Mouse (Mus musculus): Measurements from ENCODE around the gene Gm49322.
"Not testable (repeated sequence)": the region's sequence is repeated elsewhere in the genome, so short reads cannot be mapped to it uniquely, and the experiment has no call there.

The Gm49322 gene

DNA sequence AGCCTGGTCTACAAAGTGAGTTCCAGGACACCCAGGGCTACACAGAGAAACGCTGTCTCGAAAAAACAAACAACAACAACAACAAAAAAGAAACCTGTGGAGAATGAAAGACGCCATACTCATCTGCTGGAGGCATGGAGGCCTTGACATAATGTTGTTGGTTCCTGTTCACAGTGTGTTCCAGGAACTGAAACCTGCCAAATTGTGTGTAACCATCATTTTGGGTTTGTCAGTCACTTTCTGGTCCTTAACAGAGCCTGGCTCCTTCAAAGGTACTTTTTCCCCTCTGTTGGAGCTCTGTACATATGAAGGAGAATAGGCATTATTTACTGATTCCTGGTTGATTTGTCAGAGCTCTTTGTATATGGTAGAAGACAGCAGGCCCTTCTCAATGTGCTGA lies 6.1 kb downstream of the Gm49322 start:
- no peak for DNase-seq (ENCODE audit: low read depth)

DNA sequence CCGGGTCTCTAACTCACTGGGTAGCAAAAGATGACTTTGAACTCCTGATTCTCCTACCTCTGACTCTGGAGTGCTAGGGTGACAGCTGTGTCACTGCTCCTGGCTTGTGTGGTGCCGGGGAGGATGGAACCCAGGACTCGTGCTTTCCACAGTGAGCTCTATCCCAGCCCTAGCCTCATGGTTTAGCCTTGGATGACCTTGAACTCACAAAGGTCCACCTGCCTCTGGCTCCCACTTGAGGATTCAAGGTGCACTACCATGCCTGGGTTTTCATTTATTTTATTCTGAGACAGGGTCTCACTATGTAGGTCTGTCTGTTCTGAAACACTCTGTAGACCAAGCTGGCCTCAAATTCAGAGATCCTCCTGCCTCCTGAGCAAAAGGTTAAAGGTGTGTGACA lies 8.0 kb downstream of the Gm49322 start:
- no peak for DNase-seq (ENCODE audit: low read depth)

DNA sequence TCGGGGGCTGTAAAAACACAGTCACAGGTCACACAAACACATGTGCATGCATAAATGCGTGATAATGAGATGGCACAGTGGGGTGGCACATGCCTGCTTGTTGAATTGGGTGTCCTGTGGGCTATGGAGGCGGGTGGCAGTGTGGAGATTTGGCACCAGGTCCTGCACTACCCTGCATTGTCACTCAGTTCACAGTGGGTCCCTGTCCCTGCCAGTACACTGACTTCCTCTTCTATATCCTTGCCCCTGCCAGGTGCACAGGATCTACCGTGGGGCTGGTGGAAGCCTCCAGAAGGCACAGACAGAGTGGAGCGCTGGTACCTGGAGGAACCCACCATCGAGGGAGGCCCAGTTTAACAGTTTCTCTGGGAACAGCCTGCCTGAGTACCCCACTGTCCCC lies 8.5 kb downstream of the Gm49322 start:
- no peak for DNase-seq (ENCODE audit: low read depth)

DNA sequence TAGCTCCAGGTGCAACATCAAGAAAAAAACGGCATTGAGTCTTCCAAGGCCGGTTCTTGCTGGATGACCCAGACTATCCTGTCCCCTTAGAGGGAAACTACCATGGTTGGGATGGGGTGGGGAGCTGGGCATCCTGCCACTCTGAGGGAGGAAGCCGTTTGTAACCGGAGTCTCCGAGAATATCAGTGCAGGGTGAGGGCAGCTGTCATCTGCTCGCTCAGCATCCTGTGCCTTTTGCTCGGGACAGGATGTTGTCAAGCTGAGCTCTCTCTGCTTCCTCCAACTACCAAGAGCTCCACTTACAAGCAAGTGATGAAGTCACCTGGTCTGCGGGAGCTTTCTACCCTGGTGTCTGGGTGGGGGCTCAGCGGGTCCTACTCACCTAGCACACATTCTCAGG lies 12.4 kb downstream of the Gm49322 start:
- DNase-seq (ENCODE audit: low read depth), result no peak

DNA sequence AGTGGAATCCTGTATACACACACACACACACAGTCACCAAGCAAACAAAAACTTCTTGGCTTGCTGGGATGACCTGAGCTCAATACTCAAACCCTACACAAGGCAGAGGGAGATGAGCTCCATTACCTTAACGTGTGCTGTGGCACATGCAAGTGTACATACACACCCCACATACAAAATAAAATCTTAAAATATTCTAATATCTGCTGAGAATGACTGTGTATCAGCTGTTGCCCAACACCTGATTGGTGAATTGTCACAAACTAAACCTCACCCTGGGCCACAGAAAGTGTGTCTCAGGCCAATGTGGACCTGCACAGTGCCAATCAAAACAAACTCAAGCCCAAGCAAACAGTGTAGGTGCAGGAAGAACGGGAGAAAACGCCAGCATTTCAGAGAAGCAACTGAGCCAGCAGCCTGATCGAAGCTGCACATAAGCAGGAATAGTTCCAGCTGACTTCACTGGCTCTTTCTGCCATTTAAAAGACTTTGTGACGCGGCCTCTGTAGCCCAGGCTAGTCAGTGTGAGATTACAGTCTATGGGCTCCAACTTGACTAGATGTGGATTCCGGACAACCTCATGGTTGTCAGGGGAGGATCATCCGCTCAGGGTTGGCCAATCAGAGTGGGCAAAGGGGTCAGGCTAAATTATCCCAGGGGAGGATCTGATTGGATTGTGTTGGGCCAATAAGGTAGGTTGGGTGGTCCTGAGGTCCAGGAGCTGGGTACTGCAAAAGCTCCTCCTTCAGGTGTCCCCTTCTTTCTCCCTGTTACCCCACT lies 13.8 kb downstream of the Gm49322 start:
- DNase-seq (ENCODE audit: low read depth), result peak; percentile 60

DNA sequence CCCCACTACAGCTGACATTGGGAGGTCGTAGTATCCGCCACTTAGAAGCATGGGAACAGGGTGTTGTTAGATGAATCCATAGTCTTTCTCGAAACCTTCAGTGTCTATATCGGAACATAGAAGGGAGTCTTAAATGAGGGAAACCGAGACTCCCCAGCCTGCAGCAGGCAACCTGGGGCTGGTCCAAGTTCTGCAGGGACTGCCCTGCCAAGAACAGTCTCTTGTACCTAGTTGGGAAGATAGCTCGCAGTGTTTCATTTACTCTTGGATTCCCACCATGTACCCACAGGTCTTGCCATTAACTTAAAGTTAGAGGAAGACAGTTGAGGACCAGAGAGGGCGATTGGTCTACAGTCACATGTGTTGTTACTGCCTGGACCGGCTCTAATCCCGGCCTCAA lies 14.5 kb downstream of the Gm49322 start:
- DNase-seq (ENCODE audit: low read depth), result no peak

DNA sequence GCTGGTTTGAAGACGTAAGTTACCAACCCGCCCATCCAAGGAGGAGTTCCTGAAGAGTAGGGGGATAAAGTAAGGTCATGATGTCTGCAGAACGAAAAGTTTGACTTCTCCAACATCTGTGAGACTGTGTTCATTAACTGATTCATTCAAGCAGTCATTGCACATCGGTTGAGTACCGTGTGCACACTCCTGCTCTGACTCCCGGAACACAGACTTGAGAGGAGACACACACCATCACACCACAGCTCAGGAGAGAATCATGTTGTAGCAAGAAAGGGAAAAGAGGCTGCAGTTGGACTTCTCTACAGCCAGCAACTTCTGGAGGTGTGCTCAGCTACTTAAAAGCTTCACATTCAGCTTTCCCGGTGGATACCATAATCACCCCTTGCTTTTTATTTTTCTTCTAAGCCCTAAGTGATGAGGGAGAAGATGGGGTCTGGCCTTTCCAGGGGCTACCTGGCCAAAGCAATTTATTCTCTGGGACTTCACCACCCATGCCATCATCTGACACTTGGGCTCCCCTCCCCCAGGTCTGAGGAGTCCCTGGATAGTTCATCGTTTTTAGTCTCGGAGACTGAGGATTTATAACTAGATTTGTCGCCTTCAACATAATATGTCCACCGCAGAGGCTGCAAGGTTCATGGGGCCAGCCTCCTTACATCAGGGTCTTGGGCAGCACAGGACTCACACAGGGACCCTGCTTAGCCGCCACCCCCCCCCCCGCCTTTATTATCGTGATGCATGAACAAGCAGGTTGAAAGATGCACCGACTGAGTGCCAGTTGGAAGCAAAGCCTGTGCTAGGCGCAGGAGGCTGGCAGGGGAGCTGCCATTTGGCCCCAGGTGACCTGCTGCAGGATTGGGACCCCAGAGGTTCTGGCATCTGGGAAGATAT lies 15.2 kb downstream of the Gm49322 start:
- no peak for DNase-seq (ENCODE audit: low read depth)

DNA sequence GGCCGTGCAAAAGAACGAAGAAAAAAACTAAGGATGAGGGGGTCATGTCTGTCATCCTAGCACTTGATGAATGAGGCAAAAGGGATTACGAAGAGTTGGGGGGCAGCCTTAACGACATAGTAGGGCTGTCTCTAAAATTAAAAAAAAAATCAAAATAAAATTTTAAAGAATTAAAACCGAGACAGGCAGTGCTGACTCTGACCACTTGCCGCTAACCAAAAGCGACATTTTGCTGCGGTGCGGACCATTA lies 15.8 kb downstream of the Gm49322 start:
- DNase-seq (ENCODE audit: low read depth), result no peak

DNA sequence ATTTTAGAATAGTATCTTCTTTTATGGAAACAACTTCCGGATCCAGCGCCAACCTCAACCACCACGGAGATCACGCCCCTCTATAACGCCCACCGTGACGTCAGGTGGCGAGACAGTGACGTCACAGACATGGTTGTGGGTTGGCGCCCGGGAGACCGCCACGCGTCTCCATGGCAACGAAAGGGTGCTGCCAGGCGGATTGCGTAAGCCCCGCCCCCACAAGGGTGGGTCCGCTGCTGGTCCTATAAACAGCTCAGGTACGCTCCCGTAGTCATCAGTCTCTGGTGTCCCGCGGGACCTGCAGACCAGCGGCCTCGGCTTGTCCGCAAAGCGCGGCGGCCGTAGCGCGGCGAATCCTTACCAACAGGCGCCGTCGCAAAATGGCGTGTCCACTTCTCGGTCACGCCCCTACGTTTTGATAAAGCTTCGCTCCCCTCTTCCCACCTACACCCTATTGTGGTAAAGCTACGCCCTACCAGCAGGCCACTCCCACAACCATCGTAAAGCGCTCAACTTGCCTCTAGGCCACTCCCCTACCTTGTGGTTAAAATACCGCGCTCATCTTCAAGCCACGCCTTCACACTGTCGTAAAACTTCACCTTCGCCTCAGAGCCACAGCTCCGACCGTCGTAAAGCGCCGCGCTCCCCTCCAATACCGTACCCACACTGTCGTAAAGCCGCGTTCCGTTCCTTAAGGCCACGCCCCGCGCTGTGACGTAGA lies 16.3 kb downstream of the Gm49322 start:
- peak; percentile 100 for DNase-seq (ENCODE audit: low read depth)

DNA sequence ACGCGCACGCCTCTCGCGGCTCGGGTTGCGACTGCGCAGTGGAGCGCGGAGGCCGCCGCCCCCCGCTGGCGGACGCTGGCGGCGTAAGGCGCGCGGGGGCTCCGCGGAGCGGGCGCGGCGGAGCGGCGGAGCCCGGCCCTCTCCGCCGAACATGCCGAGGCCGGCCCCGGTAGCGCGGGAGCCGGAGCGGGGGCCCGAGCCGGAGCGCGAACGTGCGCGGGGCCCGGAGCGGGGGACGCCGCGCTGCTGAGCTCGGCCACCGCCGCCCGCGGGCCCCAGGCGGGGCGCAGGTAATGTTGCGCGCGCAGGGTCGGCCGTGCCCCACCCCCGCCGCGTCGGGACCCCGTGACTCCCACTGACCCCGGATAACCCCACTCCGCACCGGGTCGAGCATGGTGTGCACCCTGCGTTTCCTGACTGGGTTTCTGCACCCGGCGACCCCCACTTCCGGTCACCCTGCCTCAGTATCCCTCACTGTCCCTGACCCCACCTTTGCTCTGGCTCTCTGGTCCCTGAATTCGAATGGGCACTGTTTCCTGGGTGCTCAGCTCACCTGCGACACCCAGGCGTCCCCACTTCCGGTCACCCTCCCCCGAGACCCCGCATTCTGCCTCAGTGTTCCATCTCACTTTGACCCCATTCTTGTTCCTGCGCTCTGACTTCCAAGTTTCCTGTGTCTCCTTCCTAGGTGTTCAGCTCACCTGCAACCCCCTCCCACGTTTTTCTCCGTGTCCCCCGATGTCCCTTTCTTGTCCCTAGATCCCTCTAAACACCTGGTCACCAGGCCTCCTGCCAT lies 17.0 kb downstream of the Gm49322 start, which contains the start of gene Csnk1g2:
TSS of gene Csnk1g2 (plus strand) at position 178 of the 796 bp plus-strand sequence.
- DNase-seq (ENCODE audit: low read depth), result no peak

DNA sequence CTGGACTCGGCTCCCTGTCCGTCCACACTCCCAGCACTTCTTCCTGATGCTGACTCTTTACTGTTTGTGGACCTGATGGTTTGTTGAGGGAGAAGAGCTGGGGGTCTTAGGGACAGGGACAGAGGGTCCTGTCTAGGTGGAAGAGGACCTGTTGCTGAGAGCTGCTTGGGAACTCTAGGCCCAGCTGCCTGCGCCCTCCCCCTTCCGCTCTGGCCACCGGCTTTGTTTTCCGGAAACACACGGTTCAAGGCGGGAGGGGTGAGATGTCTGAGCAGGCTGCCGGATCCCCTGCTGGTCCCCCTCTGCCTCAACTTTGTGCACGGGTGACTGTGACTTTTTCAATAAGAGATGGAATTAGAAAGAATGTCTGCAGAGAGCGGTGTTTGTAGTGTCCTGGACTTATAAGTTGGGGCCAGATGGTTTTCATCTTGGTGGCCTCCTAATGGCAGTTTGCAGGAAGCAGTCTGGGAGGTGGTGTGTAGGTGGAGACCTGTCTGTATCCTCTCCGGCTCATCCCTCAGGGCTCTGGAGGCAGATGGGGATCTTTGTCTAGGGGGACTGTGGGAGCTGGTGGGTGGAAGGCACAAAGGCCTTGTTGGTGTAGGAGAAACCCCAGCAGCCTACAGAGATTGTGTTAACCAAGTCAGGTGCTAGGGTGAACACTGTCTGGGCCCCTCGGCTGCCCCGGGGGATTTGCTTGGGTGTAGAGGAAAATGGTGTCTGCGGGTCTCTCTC lies 17.8 kb downstream of the Gm49322 start:
- no peak for DNase-seq (ENCODE audit: low read depth)

DNA sequence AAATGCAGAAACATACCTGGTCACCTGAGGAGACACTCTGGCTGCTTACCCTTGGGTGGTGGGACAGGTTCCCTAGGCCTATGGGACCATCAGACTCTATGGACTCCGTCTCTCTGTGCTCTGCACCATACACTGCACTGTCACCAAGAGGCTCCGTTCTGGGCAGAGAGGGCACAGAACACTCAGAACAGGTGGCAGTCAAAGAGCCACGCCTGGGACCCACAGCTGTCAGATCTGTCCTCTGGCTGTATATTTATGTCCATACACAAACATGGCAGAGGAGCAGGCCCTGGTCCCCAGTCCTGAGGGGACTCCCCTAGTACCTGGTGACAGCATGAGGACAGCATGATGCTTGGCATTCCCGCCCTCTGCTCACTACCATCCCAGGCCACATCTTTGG lies 19.9 kb downstream of the Gm49322 start:
- no peak for DNase-seq (ENCODE audit: low read depth)

DNA sequence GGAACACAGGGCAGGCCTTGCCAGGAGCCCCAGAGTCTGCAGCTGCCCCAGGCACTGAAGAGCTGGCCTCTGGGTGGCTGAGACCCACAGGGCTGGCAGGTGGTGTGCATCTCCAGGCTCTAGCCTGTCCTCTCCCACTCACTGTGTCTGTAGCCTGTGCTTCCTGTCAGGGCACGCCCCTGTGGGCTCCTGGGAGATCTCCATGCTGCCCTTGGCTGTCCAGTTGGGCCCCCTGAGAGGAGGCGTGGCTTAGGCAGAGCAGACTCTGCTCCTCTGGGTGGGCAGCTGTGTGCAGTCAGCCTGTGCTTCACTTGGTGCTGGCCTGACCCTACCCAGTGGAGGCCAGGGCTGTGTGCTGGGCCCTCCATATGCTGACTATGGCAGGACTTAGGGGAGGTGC lies 21.9 kb downstream of the Gm49322 start:
- no peak for DNase-seq (ENCODE audit: low read depth)

DNA sequence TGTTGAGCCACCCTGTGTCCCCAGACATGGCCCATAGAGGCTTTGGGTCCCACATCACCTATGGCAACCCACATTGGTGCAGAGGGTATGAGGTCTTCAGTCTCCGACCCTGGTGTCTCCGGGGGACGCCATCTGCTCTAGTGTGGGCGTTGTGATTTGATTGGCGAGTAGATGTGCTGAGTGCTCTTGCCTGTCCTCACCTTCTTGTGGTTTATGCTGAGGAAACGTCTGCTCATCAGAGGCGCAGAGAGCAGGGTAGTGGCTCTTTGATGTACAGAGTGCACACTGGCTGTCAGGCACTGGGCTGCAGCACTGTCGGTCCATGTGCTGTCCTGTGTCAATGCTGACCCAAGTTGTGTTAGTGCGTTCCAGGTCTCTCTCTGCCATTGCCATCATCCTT lies 23.1 kb downstream of the Gm49322 start:
- DNase-seq (ENCODE audit: low read depth), result no peak

DNA sequence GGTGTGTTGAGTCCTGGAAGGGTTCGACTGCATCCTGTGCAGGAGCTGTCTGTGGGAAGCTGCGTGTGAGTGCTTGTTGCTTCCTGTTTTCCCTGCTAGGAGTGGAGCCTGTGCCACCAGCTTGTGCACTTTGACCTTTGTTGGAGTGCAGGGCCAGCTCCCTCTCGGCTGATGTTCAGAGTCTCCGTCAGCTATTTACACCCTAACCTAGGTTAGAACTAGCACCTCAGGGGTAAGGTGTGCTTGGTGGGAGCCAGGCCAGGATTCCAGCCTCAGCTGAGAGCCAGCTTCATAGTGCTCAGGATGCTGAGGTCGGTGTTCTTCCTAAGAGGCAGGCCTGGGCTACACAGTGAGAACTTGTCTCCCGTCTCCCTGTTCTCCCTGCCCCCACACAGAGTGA lies 29.5 kb downstream of the Gm49322 start:
- no peak for DNase-seq (ENCODE audit: low read depth)

DNA sequence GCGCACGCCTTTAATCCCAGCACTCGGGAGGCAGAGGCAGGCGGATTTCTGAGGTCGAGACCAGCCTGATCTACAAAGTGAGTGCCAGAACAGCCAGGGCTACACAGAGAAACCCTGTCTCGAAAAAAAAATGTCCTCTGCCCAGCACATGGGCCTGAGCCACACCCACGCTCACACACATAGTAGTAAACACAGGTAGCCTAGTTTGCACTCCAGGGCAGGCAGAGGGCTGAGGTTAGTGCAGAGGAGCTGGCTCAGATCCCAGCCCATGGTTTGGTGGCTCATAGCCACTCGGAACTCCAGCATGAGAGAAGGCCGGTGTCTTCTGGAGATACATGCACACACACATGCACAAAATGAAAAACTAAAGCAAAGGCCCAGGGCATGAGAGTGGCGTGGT lies 41.1 kb downstream of the Gm49322 start:
- no peak for DNase-seq (ENCODE audit: low read depth)

DNA sequence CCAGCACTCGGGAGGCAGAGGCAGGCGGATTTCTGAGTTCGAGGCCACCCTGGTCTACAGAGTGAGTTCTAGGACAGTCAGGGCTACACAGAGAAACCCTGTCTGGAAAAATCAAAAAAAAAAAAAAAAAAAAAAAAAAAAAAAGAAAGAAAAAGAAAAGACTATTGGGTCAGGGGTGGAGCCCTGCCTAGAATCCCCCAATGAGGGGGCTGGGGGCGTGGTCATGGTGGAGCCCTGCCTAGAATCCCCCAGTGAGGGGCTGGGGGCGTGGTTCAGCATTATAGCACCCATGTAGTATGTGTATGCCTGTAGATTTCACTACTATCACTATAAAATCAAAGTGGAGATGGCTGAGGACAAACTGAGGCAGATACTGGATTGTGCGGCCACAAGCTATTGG lies 44.1 kb downstream of the Gm49322 start:
- not testable (repeated sequence) for DNase-seq (ENCODE audit: low read depth)

DNA sequence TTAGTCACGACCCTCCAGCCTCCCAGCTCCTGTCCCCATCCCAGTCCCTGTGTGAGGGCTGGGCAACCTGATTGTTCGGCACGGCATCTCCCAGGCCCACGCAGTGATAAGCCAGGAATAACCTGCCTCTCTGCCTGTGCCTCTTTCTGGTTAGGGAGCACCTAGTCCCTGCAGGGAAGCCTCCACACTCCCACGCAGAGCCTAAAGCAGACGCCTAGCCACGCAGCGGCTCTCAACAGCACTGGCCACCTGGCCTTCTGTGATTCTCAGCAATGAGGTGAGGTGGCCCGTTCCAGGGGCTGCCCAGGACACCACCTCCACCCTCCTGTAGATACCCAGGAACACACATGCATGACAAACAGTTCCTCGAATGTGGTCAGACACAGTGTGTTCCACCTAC lies 44.6 kb downstream of the Gm49322 start:
- DNase-seq (ENCODE audit: low read depth), result no peak

DNA sequence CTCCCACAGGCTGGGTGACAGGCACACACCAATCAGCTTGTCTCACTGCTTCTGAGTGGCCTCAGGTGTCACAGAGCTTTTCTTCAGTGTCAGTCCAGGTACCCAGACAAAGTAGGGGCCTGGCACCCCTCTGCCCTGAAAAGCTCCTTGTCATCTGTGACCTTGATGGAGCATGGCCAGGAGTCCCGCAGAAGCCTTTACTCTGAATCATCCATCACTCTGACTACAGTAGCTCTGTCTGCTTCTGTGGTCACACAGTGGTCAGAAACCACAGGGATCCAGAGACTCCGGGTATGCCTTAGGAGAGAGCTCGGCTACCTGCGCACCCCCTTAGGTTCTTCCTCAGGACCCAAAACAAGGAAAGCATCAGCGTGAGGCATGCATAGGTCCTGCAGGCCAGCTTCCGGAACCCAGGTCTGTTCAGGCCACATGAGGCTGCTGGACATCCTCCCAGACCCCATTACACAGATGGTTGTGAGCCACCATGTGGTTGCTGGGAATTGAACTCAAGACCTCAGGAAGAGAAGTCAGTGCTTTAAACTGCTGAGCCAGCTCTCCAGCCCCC lies 47.4 kb downstream of the Gm49322 start:
- no peak for DNase-seq (ENCODE audit: low read depth)

DNA sequence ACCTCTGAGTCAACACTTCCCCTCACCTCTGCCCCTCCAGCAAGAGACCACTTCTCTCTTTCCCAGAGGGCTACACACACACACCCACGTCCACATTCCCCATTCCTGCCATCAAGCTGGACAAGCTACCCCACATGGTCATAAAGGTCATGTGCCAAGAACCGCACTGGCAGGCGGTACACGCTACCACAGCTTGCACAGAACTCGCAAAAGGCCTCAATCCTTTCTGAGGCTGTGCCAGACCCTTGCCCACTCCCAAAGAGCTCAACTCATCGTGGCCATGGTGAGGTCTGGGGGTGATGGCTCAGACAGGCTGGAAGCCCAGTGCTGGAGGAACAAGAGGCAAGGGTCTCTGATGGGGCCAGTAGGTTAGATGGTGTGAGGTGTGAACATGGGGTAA lies 49.0 kb downstream of the Gm49322 start:
- DNase-seq (ENCODE audit: low read depth), result no peak

All from fibroblast of lung, adult 2 months (primary cell).